Mouse (Mus musculus): Measurements from ENCODE around the gene Rbm43.

- TF ChIP-seq CTCF (conservative IDR thresholded peaks at IDR 0.05; ENCODE audit: low read length) (no peak), NANOG (IDR thresholded peaks at IDR 0.05; ENCODE audit: borderline replicate concordance, low read length) (no peak)
Measured at GRCm38 (mm10) chr2:51970897-51971296, 35.9 kb upstream of the Rbm43 start.
